Mouse (Mus musculus): ENCODE results near the gene Uroc1.

DNA sequence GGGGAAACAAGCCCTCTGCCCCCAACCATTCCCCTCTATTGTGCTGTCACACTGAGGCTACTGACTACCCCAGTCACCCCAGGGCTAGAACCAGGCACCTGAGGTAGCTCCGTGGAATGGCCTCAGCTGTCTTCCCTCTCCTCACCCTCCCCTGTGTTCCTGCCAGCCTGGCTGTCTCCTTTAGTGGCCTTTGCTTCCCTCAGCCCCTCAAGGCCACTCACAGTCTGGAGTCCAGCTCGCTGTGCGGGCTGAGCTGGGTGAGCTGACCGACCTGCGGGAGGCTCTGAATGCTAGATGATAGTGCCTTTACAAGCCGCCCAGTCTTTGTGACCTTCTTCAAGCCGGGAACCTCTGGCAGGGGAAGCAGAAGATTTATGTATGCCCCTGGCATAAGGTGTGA is 78.8 kb downstream of the Uroc1 start:
- TF ChIP-seq CTCF (IDR thresholded peaks at IDR 0.05; ENCODE audit: control insufficient read depth, insufficient read depth, insufficient read length) (no peak), CEBPB (IDR thresholded peaks at IDR 0.05; ENCODE audit: low read depth) (no peak)
